Mouse (Mus musculus) bone marrow, adult 2 months (tissue): ENCODE results near the gene Mbd4.

Source experiments
- CTCF ChIP-seq: fragments of 200-500 bp; IDR thresholded peaks from 2 replicates; pipeline ENCODE4 v1.5.1; 2011; ENCODE audit warnings: low read length, control low read depth; ENCODE audit not compliant: control insufficient read depth, insufficient read depth
- POLR2A ChIP-seq: fragments of 200-500 bp; IDR thresholded peaks from 2 replicates; pipeline ENCODE4 v1.6.1; 2011; ENCODE audit warnings: low read depth, mild to moderate bottlenecking, control low read depth, low read length, borderline replicate concordance; ENCODE audit not compliant: control insufficient read depth

- TF ChIP-seq CTCF (no peak), POLR2A (no peak)
Measured at GRCm38 (mm10) chr6:115791842-115792686, 61.1 kb downstream of the Mbd4 start.
